Mouse (Mus musculus) granulocyte monocyte progenitor cell, adult 5-6 weeks (primary cell): ENCODE measurements around the gene Lrrfip1. TPM values are rescaled to one million over a fixed set of nuclear protein-coding genes. Genes with fewer than 3 reads are reported as not detected.

ENCODE experiments used
- ATAC-seq: replicated peaks from 2 replicates; pipeline ENCODE4 v1.8.0; 2016; ENCODE audit warnings: mild to moderate bottlenecking, moderate TSS enrichment, inconsistent platforms; ENCODE audit not compliant: poor library complexity, severe bottlenecking
- total RNA-seq, 2 experiments: library from RNA; stranded (forward) in 1 of 2; stranded (reverse) in 1 of 2; fragments of 200-712, 200-1000 nt in 1 of 2; fragments of >200 nt in 1 of 2; fragmentation: Nextera tagmentation in 1 of 2; gene quantifications; 2 replicates each; pipeline ENCODE4 v1.2.3; 2014 to 2017

Gene Lrrfip1
- total RNA-seq, 2 experiments from 2014 or later: 61.3 to 131 TPM

DNA sequence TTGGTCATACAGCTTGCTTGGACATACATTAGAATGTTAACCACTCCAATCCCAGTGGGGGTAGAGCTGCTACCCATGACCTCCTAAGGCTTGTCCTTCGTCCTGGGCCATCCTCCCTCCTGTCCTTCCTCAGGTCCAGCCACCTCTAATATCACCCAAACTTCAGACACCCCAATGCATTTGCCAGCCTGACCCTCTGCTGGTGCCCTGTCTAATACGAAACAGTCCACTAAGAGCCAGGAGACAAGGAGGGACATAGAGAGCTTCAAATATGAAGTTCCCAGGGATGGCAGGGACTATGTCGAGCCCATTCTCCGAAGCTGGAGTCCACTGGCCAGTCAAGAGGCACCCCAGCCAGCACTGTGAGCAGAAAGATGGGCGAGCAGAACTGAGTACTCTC is 896 bp upstream of the Lrrfip1 start:
- no peak for ATAC-seq

DNA sequence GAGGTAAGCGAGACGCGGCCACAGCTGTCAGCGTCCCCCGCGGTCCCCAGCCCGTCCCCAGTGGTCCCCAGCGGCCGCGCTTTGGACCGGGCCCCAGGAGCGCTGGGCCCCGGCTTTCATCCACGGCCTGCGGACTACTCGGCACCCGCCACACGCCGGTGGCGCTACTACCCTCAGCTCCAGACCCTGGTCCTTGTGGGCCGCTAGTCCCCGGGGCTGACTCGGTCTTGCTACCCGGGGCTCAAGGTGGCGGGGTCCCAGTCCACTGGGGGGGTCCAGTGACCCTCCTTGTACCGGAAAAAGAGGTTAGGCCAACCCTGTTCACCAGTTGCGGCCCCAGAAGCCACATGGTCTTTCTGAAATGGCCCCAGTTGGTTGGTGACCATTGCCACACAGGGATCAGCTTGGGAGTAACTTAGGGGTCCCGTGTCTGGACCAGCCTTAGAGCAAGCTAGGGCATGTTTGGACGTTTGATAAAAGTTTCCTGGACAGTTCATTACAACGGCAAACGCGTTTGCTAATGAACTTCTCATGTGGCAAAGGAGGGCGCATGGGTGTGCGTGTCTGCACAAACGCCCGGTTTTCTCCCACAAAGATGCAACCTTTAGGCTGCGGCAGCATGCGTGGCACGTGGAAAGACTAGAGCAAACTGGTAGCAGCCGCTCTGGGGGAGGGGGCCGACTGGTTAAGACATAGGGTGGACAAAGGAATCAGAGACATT is 514 bp downstream of the Lrrfip1 start:
- 0 out of 2 replicates have a peak, but pooled peaks have one; percentile 8 for ATAC-seq

DNA sequence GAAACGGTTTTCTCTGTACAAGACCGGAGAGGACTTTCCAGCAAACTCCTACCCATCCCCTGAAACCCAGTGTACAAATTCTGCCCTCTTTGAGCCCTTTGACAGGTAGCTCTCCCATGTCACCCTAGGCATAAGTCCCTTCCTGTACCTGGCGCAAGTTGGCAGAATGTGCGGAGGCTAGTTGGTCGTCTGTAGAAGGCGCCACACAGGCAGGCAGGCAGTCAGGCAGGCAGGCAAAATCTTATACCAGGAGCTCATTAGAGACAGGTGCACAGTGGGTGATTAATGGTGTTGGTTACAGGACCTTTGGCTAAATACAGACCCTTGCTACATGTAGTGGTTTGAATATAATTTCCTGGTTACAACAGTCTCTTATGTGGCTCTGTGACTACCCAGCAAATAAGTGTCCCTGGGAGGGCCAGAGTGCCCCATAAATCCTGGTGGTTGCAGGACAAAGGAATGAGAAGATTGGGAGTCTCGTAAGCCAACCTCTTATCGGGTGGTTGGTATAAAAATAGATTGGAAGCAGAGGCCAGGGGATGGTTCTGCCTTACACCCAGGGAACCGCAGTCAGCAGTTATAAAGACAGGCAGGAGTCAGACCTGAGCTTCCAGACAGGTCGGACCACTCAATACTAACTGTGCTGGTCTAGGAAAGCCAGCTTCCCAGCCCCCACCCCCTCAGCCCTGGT is 1.5 kb downstream of the Lrrfip1 start:
- no peak; the same call in 1 of the 2 replicates for ATAC-seq

DNA sequence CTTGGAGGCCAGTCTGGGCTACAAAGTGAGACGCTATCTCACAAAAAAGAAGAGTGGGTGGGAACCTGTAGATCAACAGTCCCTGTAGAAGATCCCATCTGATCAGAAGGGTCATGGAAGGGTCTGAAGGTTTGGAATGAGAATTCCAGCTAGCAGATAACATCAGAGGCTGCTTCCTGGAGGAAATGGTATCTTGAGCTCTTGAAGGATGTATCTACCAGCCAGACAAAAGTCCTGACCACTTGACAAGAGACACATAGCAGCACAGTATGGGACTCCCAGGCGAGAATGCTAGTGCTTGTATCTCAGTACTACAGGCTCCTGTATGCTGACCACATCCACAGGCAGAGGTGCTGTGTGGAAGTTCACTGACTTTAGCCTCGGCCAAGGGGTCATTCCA is 2.6 kb downstream of the Lrrfip1 start:
- ATAC-seq: no peak

DNA sequence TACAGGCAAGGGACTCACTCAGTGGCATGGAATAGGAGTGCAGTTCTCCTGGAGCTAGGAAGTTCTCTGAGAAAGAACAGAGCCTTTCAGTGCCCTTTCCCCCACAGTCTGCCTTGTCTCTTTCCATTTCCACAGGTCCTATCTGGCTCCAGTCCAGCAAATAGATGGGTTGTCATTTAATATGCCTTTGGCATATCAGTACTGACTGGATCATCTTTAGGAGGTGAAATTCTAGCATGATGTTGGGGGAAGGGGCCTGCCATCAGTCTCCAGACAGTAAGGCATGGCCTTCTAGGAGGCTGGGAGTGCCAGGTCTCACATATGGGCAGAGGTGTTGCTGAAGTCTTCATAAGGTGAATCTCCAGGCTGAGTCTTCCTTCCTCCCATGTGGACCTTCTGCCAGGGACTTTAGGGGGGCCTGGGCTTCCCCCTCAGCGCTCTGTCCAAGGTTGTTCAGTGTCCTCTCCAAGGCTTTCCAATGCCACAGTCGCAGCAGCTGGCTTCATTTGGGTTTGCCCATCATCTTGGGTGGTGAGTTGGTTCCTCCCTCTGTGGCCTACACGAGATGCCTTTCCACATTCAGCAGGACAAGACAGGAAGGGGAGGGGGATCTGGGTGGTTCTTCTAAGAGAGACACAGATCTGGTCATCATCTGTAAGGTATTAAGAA is 3.5 kb downstream of the Lrrfip1 start:
- ATAC-seq: no peak

DNA sequence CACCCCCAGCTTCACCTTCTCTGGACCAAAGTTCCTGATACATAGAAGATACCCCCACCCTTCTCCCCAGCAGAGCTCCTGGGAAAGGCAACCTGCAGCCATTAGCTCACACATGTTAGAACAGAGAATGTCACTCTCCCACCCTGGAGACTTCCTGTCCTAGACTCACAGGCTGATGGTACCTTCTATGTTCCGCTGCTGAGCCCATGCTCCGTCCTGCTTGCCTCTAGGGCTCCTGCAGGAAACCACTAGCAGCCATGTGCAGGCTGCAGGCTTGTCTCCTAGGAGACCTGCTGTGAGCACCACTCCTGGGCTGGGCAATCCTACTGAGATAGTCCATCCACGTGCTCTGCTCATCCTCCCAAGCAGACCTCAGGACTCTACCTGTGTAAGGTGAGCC is 4.1 kb downstream of the Lrrfip1 start:
- no peak for ATAC-seq

DNA sequence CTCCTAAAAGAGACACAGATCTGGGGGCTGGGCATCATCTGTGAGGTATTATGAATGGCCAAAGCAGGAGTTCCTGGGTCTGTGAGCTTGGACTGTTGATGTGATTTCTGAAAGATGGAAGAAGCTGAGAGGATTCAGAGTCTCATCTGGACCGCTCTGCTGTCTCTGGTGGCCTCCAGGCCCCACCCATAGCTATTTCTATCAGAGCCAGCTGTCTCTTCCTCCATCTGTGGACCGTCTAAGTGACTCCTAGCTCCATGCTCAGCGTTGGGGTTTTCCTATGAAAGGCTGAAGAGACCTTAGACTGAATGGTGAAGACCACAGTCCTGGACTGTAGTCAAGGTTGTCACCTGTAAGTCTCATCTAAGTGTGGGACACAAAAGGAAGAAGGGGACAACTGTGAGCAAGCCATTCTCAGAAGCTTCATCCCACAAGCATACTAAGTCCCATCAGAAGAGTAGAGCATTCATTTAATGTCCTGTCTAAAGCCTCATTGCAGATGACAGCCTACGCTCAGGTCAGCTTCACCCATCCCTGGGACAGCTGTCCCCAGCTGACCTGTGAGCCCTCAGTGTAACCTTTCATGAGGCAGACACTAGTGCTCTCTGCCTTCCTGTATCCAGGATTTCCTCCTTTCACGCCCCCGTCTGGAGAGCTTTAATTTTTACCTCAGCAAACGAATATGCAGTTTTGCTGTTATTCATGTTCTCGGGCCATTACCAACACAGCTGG is 5.2 kb downstream of the Lrrfip1 start:
- ATAC-seq: no peak

DNA sequence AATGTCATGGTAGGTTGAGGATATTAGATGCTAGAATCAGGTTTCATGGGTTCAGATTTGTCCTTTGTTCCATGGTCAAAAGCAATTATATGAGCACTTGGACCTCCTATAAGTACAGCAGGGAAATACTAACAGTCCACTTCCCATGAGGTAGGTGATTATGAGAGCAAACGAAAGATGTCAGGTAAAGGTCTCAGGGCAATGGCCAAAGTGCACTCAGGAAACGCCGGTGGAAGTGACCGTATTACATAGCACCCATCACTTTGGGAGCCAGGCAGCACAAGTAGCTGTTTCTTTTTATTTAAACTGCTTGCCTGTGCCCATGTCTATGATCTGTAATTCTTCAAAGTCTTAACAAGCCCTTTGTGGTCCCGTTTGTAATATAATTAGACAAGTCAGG is 7.5 kb downstream of the Lrrfip1 start:
- no peak for ATAC-seq

DNA sequence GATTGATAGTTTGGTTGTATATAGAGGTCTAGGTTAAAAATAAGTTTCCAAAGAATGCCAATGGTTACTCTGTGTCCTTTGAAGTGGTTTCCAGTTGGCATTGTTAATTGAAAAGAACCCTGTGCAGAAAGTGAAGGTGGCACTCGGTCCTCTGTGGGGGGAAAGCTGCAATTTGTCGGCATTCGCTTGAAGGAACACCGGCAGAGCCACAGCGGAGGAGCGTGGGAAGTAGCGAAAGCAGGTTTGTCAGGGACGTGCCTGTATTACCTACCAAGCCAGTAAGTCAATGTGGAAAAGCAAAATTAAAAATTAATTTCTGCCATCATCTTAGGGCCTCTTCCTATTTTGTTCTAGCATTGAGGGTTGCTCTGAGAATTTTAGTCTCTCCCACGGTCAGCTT is 8.2 kb downstream of the Lrrfip1 start:
- no peak for ATAC-seq

DNA sequence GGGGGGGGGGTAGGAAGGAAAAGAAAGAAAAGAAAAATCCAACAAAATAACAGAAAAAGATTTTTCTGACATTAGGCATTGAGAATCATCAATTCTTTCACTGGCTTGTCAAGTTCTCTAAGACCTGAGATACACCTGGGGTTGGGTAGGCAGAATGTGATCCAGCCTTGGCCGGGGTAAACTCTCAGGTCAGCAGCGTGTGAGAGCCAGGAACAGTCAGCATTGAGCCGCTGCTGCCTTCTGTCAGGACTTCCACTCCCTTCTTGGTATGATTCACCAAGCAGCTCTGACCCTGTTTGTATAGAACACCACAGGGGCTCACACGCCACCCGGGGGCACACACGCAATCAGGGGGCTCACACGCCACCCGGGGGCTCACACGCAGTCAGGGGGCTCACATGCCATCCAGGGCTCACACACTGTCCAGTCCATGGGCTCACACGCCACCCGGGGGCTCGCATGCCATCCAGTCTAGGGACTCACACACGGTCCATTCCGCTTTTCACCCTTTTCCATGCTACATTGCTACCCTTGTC is 9.7 kb downstream of the Lrrfip1 start:
- ATAC-seq: no peak

DNA sequence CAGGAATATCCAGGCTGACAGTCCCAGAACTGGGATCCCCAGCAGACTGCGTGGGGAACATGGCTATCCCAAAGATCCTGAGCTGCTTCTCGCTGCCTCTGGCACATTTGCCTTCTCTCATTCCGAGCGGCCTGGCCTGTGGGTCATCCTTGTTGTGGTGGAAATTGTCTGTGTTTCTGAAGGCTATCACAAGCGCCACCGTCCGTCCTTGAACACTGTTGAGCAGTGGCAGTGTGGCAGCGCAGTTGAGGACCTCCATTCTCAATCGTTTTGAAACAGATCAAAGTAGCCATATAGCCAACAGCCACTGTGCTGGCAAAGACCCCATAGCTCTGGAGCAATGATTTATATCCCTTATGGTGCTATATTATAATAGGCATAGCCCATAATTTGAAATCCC is 10.2 kb downstream of the Lrrfip1 start:
- no peak for ATAC-seq

DNA sequence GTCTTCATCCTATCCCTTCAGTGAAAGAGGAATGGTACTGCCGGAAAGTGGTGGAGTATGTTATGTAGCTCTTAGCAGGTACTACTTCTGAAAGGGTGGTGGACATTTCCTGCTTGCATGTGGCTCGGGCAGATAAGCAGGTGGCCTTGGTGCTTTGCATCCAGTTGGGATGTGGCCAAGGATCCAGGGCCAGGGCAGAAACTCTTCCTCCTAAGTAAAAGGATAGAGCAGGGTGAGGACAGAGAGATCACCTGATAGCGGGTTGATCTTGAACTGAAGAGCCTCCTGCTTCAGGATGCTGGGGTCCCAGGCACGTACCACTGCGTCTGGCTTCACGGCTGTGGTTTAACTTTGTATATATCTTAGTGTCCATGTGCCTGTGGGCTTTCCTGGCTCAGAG is 10.7 kb downstream of the Lrrfip1 start:
- no peak for ATAC-seq

DNA sequence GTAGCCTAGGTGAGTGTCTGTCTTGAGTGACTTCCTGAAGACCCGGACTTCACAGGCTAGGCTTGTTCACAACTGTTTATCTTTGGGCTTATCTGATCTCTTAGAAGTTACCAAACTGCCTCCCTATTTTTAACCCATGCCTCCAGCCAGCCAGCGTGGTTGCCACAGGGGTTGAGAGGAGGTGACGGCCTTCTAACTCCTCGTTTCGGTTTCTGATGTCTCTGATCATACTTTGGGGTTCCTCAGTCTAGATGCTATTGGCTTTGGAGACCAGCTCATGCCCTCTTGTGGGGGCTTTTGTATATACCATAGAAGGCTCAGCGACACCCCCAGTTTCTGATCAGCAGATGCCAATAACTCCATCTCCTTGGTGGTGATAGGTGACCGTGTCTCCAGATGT is 11.7 kb downstream of the Lrrfip1 start:
- peak; percentile 77 for ATAC-seq

DNA sequence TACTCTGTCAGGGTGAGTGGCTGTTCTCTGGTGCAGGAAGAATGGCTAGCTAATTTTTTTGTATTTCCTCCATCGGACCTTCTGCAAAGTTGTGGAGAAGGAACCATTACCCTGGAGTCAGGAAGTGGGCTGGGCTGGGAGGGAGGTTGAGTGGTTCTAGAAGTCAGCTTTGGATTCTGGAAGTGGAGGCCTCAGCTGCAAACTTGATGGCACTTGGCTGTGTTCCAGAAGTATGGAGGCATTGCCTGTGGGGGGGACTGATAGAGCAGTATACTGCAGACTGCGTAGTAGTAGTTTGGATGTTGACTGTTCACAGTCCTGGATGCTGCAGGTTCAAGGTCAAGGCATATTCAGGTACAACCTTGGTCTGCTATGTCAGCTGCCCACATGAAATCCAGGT is 12.2 kb downstream of the Lrrfip1 start:
- peak; percentile 30 for ATAC-seq

DNA sequence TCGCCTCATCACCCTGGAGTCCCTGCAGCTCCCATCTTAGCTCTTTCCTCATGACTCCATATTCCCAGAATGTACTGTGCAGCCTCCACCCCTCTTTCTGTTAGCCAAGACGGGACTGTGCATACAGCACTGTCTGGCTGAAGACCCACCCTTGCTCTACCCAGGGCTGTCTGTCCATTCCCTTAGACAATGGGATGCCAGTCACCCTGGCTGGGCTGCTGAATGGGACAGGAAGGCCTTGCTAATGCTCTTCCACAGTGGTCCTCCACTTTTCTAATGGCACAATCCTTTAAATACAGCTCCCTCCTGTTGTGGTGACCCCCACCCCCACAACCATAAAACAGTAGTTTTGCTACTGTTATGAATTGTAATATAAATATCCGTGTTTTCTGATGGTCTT is 12.8 kb downstream of the Lrrfip1 start:
- ATAC-seq: no peak

DNA sequence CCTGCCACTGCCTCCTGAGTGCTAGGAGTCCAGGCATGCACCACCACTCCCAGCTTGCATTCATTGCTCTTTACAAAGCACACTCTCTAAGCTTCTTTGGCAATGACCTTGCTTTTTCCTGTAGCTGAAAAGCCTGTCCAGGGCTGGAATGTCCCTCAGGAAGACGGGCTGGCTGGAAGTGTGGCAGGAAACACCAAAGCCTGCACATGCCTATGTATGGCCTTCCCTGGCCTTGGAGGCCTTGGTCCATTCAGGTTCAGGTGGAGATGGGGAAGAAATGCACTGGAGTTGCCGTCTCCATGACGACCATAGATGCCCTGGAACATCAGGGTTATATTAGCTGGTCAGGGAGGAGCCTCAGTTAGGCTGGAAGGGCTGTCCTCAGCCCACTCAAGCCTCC is 15.3 kb downstream of the Lrrfip1 start:
- no peak for ATAC-seq

DNA sequence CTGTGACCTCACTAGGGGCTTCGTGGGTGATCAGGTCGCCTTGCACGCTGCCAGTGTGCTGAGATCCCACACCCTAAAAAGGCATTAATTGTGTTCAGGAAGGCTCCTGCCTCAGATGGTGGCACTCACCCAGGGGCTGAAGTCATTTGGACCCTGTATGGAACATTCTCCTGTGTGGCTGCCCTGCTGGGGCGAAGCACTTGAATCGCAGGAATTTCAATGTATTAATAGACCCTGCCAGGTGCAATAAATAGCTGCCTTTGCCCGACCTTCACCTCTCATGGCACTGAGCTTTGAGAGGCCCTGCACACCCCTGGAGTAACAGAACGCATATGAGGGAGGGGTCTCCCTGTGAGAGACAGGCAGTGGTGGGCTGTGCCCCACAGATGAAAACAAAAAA is 17.0 kb downstream of the Lrrfip1 start:
- ATAC-seq: no peak

DNA sequence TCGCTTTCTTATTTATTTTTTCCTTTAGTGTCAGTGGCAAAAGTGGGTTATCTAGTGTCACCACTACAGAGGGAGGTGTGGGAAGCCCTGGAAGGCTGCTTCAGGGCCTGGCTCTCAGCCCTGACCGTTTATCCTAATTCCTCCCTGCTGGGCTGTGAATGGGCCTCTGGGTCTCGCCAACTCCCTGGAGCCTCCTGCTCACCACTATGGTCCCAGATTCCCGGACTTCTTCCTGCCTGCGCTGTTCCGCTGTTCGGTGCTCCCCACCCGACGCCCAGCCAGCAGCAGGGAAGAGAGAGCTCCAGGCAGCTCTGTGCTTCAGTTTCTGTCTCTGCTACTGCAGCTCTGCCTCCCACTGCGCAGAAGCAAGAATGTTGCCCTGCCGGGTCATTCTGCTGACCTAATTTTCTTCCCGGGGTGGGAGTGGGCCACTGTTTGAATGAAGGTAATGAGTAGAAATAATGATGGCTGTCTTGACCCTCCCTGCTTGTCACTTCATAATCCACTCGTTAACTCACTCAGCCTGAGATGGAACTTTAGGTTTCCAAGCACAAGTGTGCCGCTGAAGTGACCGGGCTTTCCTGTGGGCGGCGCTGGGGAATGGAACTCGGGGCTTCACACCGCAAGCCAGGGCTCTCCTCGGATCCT is 18.7 kb downstream of the Lrrfip1 start:
- ATAC-seq: no peak

DNA sequence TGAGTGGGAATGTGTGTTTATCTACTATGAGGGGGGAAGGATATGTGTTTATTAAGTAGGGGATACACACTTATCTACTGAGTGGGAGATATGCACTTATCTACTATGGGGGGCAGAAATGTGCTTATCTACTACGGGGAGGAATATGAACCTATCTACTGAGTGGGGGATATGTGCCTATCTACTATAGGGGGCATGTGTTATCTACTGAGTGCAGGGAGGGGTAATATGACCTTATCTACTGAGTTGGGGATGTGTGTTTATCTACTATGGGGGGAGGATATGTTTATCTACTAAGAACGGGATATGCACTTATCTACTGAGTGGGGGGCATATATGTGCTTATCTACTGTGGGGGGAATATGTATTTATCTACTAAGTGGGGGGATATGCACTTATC is 20.8 kb downstream of the Lrrfip1 start:
- no peak for ATAC-seq

DNA sequence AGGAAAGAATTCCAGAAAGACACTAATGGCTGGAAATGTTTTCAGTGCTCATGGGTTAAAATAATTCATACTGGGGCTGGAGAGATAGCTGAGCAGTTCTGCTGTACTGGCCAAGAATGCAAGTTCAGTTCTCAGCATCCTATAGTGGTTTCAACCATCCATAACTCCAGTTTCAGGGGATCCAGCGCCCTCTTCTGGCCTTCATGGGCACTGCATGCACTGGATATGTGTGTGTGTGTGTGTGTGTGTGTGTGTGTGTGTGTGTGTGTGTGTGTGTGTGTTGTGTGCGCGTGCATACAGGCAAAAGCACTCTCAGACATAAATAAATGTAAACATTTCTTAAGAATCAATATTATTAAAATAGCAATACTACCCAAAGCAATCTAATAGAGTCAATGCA is 22.8 kb downstream of the Lrrfip1 start:
- ATAC-seq: no peak
